Mouse (Mus musculus): ENCODE results near the gene Grin3b. TPM values are rescaled to one million over a fixed set of nuclear protein-coding genes. Genes with fewer than 3 reads are reported as not detected.

Gene Grin3b
- polyA plus RNA-seq, 1 experiment from 2014 or later, result 0.10 TPM

DNA sequence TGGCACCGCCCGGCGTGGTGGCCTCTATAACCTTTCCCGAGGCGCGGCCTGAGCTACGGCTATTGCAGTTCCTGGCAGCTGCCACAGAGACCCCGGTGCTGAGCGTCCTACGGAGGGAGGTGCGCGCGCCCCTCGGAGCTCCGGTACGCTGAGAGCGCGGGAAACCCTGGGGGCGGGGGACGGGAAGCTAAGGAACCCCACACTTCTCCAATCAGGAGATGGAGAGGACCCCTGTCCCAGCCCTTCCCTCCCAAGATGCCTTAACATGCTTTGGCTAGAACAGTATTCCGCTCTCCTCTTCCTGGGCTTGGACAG lies 625 bp downstream of the Grin3b start:
- Histone ChIP-seq H3K27me3 (peaks cover 55% of the 10 kb centered on the region), H3K4me1 (replicated peaks) (peaks cover 8% of the 10 kb centered on the region), H3K9me3 (replicated peaks) (peaks cover 8% of the 10 kb centered on the region), H3K4me3 (replicated peaks) (peak overlapping the region; percentile 32), H3K27ac (no peak overlapping the region), H3K9ac (peak overlapping the region; percentile 5; the same call in 1 of the 2 replicates), H3K4me2 (peak overlapping the region; percentile 51), H3K36me3 (peaks cover 38% of the 10 kb centered on the region)
- DNase-seq, result no peak
- no peak for ATAC-seq (ENCODE audit: low read depth)
- WGBS (ENCODE audit: insufficient replicate concordance), result 7% methylated on average over 21 of the region's 21 CpGs

DNA sequence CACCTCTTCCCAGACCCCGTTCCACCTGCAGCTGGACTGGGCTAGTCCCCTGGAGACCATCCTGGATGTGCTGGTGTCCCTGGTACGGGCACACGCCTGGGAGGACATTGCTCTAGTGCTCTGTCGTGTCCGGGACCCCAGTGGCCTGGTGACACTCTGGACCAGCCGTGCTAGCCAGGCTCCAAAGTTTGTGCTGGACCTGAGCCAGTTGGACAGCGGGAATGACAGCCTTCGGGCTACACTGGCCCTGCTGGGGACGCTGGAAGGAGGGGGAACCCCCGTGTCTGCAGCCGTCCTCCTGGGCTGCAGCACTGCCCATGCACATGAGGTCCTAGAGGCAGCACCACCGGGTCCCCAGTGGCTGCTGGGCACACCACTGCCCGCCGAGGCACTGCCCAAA lies 2.3 kb downstream of the Grin3b start:
- Histone ChIP-seq H3K4me1 (replicated peaks) (peaks cover 8% of the 10 kb centered on the region), H3K27me3 (peaks cover 55% of the 10 kb centered on the region), H3K36me3 (peaks cover 38% of the 10 kb centered on the region), H3K27ac (no peak overlapping the region), H3K9me3 (replicated peaks) (peaks cover 25% of the 10 kb centered on the region), H3K4me2 (no peak overlapping the region), H3K4me3 (replicated peaks) (no peak overlapping the region), H3K9ac (no peak overlapping the region)
- no peak for DNase-seq
- no peak for ATAC-seq (ENCODE audit: low read depth)
- 52% methylated on average over 14 of the region's 14 CpGs for WGBS (ENCODE audit: insufficient replicate concordance)

DNA sequence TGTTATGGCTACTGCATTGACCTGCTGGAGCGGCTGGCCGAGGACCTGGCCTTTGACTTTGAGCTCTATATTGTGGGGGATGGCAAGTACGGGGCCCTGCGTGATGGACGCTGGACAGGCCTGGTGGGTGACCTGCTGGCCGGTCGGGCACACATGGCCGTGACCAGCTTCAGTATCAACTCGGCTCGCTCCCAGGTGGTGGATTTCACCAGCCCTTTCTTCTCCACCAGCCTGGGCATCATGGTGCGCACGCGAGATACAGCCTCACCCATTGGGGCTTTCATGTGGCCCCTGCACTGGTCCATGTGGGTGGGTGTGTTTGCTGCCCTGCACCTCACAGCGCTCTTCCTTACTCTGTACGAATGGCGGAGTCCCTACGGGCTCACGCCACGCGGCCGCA lies 3.6 kb downstream of the Grin3b start:
- Histone ChIP-seq H3K27ac (no peak overlapping the region), H3K4me3 (replicated peaks) (no peak overlapping the region), H3K27me3 (peaks cover 46% of the 10 kb centered on the region), H3K4me1 (replicated peaks) (peaks cover 8% of the 10 kb centered on the region), H3K9me3 (replicated peaks) (peaks cover 35% of the 10 kb centered on the region), H3K36me3 (peaks cover 42% of the 10 kb centered on the region), H3K4me2 (no peak overlapping the region), H3K9ac (no peak overlapping the region)
- DNase-seq (no peak), ATAC-seq (ENCODE audit: low read depth) (no peak)
- WGBS (ENCODE audit: insufficient replicate concordance), result 88% methylated on average over 21 of the region's 21 CpGs

DNA sequence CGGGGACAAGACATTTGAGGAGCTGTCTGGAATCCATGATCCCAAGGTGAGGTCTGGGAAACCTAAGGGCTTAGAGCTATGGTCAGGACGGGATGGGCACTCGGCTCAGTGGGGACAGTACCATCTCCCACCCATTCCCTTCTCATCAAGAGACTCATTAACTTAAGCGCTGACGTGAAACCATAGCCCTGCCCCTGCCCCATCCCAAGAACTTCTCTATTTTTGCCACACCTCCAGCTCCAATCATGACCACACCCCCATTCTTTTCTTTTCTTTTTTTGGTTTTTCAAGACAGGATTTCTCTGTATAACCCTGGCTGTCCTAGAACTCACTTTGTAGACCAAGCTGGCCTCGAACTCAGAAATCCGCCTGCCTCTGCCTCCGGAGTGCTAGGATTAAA lies 4.2 kb downstream of the Grin3b start:
- H3K9ac ChIP-seq, result no peak overlapping the region
- peaks cover 35% of the 10 kb centered on the region for H3K9me3 ChIP-seq (replicated peaks)
- no peak overlapping the region for H3K4me2 ChIP-seq
- no peak overlapping the region for H3K27ac ChIP-seq
- H3K4me3 ChIP-seq (replicated peaks), result no peak overlapping the region
- ATAC-seq (ENCODE audit: low read depth) (no peak), DNase-seq (no peak)
- 68% methylated on average over 8 of the region's 8 CpGs for WGBS (ENCODE audit: insufficient replicate concordance)
- peaks cover 41% of the 10 kb centered on the region for H3K27me3 ChIP-seq
- H3K36me3 ChIP-seq, result peaks cover 48% of the 10 kb centered on the region
- peaks cover 8% of the 10 kb centered on the region for H3K4me1 ChIP-seq (replicated peaks)

DNA sequence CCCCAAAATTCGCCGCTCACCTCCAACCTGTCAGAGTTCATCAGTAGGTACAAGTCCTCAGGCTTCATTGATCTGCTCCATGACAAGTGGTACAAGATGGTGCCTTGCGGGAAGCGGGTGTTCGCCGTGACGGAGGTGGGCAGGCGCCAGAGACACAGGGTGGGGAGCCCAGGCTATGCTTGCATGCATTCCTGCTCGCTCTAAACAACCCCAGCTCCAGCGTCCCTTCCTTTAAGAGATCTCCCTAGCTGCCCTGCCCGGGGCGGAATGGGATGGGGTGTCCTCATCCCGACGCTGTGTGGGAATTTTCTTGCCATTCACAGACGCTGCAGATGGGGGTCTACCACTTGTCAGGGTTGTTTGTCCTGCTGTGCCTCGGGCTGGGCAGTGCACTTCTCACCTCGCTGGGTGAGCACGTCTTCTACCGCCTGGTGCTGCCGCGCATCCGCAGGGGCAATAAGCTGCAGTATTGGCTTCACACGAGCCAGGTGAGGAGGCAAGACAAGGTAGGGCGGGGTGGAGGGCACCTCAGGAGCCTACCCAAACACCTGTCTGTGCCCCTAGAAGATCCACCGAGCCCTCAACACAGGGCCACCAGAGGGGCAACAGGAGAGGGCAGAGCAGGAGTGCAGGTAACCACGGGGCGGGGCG lies 5.7 kb downstream of the Grin3b start:
- DNase-seq, result no peak

DNA sequence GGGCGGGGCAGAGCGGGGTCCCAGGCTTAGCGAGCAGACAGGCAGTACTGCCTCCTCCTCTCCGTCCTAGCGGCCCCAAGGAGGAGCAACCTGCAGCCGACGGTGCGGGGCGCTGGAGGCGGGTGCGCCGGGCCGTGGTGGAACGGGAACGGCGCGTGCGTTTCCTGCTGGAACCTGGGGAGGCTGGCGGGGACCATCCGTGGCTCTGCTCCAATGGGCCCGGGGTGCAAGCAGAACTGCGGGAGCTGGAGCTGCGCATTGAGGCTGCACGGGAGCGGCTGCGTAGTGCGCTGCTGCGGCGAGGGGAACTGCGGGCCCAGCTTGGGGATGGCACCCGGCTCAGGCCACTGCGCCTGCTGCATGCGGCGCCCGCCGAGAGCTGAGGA lies 6.2 kb downstream of the Grin3b start:
- Histone ChIP-seq H3K9ac (no peak overlapping the region), H3K4me1 (replicated peaks) (peaks cover 16% of the 10 kb centered on the region), H3K27me3 (peaks cover 20% of the 10 kb centered on the region), H3K36me3 (peaks cover 64% of the 10 kb centered on the region), H3K4me3 (replicated peaks) (no peak overlapping the region), H3K4me2 (no peak overlapping the region), H3K27ac (no peak overlapping the region), H3K9me3 (replicated peaks) (peaks cover 35% of the 10 kb centered on the region)
- no peak for DNase-seq
- no peak for ATAC-seq (ENCODE audit: low read depth)
- WGBS (ENCODE audit: insufficient replicate concordance), result 93% methylated on average over 28 of the region's 36 CpGs

More for the DNA sequence above, 5.7 kb downstream of the Grin3b start:
- no peak for ATAC-seq (ENCODE audit: low read depth)
- Histone ChIP-seq H3K9me3 (replicated peaks) (peaks cover 35% of the 10 kb centered on the region), H3K4me2 (no peak overlapping the region), H3K36me3 (peaks cover 59% of the 10 kb centered on the region), H3K4me3 (replicated peaks) (no peak overlapping the region), H3K4me1 (replicated peaks) (peaks cover 11% of the 10 kb centered on the region), H3K9ac (no peak overlapping the region), H3K27ac (no peak overlapping the region), H3K27me3 (peaks cover 25% of the 10 kb centered on the region)
- WGBS (ENCODE audit: insufficient replicate concordance), result 92% methylated on average over 28 of the region's 28 CpGs

DNA sequence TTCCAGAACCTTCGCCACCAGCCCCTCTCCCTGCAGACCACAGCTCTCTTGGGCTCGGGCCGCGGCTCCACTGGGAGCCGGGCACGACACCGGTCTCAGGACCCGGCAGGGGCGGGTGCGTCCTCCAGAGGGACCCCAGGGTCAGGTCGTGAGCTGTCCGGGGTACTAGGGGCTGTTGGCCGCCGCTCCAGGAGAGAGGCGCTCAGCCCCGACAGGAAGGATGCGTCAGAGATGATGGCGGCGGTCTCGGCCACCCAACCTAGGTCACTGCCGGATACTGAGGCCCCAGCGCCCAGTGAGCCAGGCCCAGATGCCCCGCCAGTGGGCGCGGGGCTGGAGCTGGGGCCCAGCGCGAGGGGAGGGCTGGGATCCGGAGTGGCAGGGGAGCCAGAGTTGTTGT lies 6.8 kb downstream of the Grin3b start:
- DNase-seq (no peak), ATAC-seq (ENCODE audit: low read depth) (no peak)
- Histone ChIP-seq H3K4me1 (replicated peaks) (peaks cover 19% of the 10 kb centered on the region), H3K27ac (no peak overlapping the region), H3K4me2 (no peak overlapping the region), H3K9me3 (replicated peaks) (peaks cover 35% of the 10 kb centered on the region), H3K27me3 (peaks cover 14% of the 10 kb centered on the region), H3K36me3 (peaks cover 64% of the 10 kb centered on the region), H3K4me3 (replicated peaks) (no peak overlapping the region; the same call in 1 of the 2 replicates), H3K9ac (no peak overlapping the region)
- 94% methylated on average over 28 of the region's 28 CpGs for WGBS (ENCODE audit: insufficient replicate concordance)

DNA sequence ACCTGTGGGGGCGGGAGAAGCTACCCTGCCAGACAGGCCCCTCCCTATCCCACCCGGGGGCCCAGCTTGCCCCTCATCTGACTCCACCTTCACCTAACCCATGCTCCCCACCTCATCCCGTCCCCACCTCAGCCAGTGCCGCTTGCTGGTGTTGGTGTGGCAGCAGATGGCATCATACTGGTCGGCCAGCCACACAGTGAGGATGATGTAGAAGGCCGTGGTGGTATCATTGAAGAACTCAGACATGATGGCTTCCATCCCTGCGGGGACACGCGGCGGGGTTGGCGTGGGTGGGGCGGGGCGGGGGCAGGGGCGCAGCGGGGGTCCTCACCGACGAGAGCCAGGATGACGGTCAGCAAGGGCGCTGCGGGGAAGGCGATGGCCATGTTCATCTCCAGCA lies 7.5 kb downstream of the Grin3b start:
- WGBS (ENCODE audit: insufficient replicate concordance), result 93% methylated on average over 21 of the region's 21 CpGs
- H3K27me3 ChIP-seq, result peaks cover 7% of the 10 kb centered on the region

DNA sequence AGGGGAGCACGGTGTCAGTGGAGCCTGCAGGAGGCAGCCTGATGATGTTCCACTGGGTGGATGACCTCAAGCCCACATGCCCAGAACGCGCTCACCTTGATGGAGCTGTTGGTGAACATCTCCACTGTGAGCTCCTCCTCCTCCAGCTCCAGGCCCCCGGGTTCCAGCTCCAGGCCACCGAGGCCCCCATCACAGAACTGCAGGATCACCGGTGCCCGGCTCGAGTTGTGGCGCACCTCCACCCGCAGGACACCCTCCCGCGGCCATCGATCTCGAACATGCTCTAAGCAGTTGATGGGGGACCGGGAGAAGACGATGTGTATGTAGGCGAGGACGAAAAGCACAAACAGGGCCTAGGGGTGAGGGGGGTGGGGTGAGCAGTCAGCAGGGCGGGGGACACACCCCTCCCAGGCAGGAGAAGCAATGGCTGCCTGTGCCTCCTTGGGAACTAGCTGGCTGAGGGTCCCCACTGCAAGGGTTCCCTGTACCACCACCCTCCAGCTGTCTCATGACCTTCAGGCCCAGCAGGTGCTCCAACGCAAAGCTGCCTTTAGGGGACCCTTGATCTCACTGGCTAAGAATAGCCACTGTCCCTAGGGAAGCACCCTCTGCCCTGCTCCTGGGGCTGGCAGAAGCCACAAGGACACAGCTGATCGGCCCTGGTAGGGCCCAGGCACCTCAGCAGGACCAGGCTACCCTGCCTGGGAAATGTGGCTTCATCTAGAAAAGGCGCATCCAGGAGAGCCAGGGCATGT lies 9.1 kb downstream of the Grin3b start:
- Histone ChIP-seq H3K36me3 (peaks cover 64% of the 10 kb centered on the region), H3K9ac (no peak overlapping the region), H3K27ac (no peak overlapping the region), H3K4me2 (no peak overlapping the region), H3K4me3 (replicated peaks) (no peak overlapping the region), H3K9me3 (replicated peaks) (peaks cover 35% of the 10 kb centered on the region), H3K4me1 (replicated peaks) (peaks cover 33% of the 10 kb centered on the region), H3K27me3 (no peaks in the 10 kb centered on the region)
- no peak for DNase-seq
- WGBS (ENCODE audit: insufficient replicate concordance), result 88% methylated on average over 22 of the region's 22 CpGs
- no peak for ATAC-seq (ENCODE audit: low read depth)

More for the DNA sequence above, 7.5 kb downstream of the Grin3b start:
- Histone ChIP-seq H3K9me3 (replicated peaks) (peaks cover 35% of the 10 kb centered on the region), H3K4me3 (replicated peaks) (no peak overlapping the region), H3K9ac (no peak overlapping the region), H3K4me1 (replicated peaks) (peaks cover 27% of the 10 kb centered on the region), H3K4me2 (no peak overlapping the region), H3K36me3 (peaks cover 64% of the 10 kb centered on the region), H3K27ac (no peak overlapping the region)
- ATAC-seq (ENCODE audit: low read depth) (no peak), DNase-seq (no peak)

DNA sequence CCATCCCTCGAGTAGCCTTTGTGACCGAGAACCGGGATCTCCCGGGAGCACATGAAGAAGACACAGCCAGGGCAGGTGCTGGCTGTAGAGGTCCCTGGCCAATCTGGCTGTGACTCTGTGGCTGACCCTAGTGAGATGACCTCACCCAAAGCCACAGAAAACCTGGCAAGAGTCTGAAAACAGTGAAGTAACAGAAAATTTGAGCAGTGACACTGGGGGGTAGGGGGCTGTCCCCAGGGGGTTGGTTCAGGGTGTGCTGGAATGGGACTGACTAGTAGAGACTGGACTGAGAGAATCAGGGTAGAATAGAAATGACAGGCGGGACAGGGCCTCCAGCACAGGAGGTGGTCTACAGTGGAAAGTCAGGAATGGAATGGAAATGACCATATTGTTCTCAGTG lies 12.7 kb downstream of the Grin3b start:
- ATAC-seq (ENCODE audit: low read depth), result no peak
- Histone ChIP-seq H3K9ac (peak overlapping the region; percentile 95), H3K4me3 (replicated peaks) (peak overlapping the region; percentile 89), H3K4me1 (replicated peaks) (peaks cover 61% of the 10 kb centered on the region), H3K9me3 (replicated peaks) (peaks cover 7% of the 10 kb centered on the region; the same call in 1 of the 2 replicates), H3K27ac (peak overlapping the region; percentile 99), H3K27me3 (peaks cover 11% of the 10 kb centered on the region), H3K36me3 (peaks cover 31% of the 10 kb centered on the region), H3K4me2 (peak overlapping the region; percentile 94)
- WGBS (ENCODE audit: insufficient replicate concordance), result 79% methylated on average over 5 of the region's 5 CpGs
- DNase-seq, result no peak

DNA sequence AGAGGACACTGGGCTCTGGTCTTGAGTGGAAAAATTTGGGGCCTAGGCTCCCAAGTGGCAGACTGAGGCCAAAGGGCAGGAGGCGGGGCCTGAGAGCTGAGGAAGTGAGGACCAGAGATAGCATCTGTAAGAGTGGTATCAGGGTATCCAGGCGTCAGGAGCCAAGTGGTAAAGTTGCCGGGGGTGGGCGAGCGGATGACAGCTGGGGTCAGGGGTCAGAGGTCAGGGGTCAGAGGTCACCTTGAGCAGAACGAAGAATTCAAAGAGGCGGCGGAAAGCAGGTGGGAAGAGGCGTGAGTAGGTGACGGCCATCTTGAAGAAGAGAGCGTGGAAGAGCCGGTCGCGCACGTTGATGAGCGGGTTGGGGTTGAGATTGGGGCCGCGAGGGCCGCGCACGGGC lies 13.2 kb downstream of the Grin3b start:
- H3K4me1 ChIP-seq (replicated peaks), result peaks cover 66% of the 10 kb centered on the region
- H3K27me3 ChIP-seq, result peaks cover 15% of the 10 kb centered on the region
- peak overlapping the region; percentile 89 for H3K4me3 ChIP-seq (replicated peaks)
- ATAC-seq (ENCODE audit: low read depth) (no peak), DNase-seq (peak; percentile 74)
- peak overlapping the region; percentile 99 for H3K27ac ChIP-seq
- peaks cover 26% of the 10 kb centered on the region for H3K36me3 ChIP-seq
- H3K9ac ChIP-seq, result peak overlapping the region; percentile 95
- WGBS (ENCODE audit: insufficient replicate concordance), result under 1% methylated on average over 21 of the region's 21 CpGs
- H3K4me2 ChIP-seq, result peak overlapping the region; percentile 94
- H3K9me3 ChIP-seq (replicated peaks), result peaks cover 2% of the 10 kb centered on the region; the same call in 1 of the 2 replicates

Measured in liver, embryonic 13.5 days (tissue).